Mouse (Mus musculus) hindbrain, embryonic 16.5 days (tissue): ENCODE results near the gene Ints3. TPM values are rescaled to one million over a fixed set of nuclear protein-coding genes. Genes with fewer than 3 reads are reported as not detected.
A peak's percentile ranks its signal among the peaks of the same experiment; 100 is the strongest.

ENCODE experiments used
- ATAC-seq: fragments of 200-750 bp; cut with Nextera tagmentation; 2 replicates; pipeline ENCODE4 v1.8.0; 2017; ENCODE audit warnings: moderate TSS enrichment, moderate library complexity
- H3K27ac ChIP-seq: fragments of 300-500 bp; sonication (generic); 2 replicates; pipeline ENCODE4 v1.5.1; 2014; ENCODE audit warnings: low read depth, mild to moderate bottlenecking, control low read depth, low read length, moderate library complexity
- H3K27me3 ChIP-seq: fragments of 300-500 bp; sonication (generic); replicated peaks from 2 replicates; pipeline ENCODE4 v1.6.1; 2014; ENCODE audit warnings: low read length; ENCODE audit not compliant: control insufficient read depth, insufficient read depth
- H3K36me3 ChIP-seq: fragments of 300-500 bp; sonication (generic); 2 replicates; pipeline ENCODE4 v1.6.1; 2014; ENCODE audit warnings: mild to moderate bottlenecking, low read length, moderate library complexity, mixed read lengths; ENCODE audit not compliant: control insufficient read depth, insufficient read depth
- H3K4me1 ChIP-seq: fragments of 300-500 bp; sonication (generic); 2 replicates; pipeline ENCODE4 v1.6.1; 2014; ENCODE audit warnings: low read depth, low read length; ENCODE audit not compliant: control insufficient read depth, insufficient read depth
- H3K4me2 ChIP-seq: fragments of 300-500 bp; sonication (generic); 2 replicates; pipeline ENCODE4 v1.6.1; 2014; ENCODE audit warnings: mild to moderate bottlenecking, low read length, control low read depth, moderate library complexity
- H3K4me3 ChIP-seq: fragments of 300-500 bp; sonication (generic); 2 replicates; pipeline ENCODE4 v1.5.1; 2014; ENCODE audit warnings: mild to moderate bottlenecking, low read length, control low read depth, moderate library complexity
- H3K9ac ChIP-seq: fragments of 300-500 bp; sonication (generic); 2 replicates; pipeline ENCODE4 v1.6.1; 2014; ENCODE audit warnings: low read depth, mild to moderate bottlenecking, control low read depth, low read length, moderate library complexity
- H3K9me3 ChIP-seq: fragments of 300-500 bp; sonication (generic); 2 replicates; pipeline ENCODE4 v1.6.1; 2014; ENCODE audit warnings: mild to moderate bottlenecking, low read length, moderate library complexity; ENCODE audit not compliant: control insufficient read depth
- WGBS: fragments of 180-500 bp; shearing (Covaris S2); extraction: QIAGEN DNeasy Blood & Tissue Kit; methylation state at CpG from one replicate; pipeline ENCODE4 v1.1.7; 2014; 5-methylcytosine and 5-hydroxymethylcytosine counted together
- polyA plus RNA-seq: library from polyadenylated mRNA; unstranded; fragments of >200 nt; fragmentation: Nextera tagmentation; extraction: Ambion mirVana; gene quantifications from 2 replicates; pipeline ENCODE4 v1.2.1, GENCODE M21; 2015

Ints3 gene
- polyA plus RNA-seq, 1 experiment from 2014 or later: 27.8 TPM

DNA sequence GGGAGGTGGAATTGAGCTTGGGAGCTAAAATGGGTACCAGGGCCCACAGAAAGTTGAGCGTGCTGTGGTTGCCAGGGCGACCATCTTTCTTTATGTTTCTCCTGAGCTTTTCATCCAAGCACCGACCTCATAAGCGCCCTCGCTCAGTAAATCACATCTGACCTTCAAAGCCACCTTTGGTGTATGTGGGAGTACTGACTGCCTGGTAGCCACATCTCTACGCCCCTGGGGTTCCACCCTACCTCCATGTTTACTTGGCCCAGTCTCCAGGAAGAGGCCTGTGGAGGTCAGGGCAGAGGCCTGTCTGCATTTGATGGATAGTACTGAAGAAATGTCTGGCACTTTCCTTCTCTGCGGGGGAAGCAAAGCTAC, 13.7 kb upstream of the Ints3 start:
- Histone ChIP-seq H3K36me3 (no peaks in the 10 kb centered on the region), H3K9me3 (no peaks in the 10 kb centered on the region), H3K9ac (peak overlapping the region; percentile 50), H3K27ac (peak overlapping the region; percentile 80), H3K4me3 (peak overlapping the region; percentile 34), H3K27me3 (no peaks in the 10 kb centered on the region), H3K4me1 (peaks cover 15% of the 10 kb centered on the region), H3K4me2 (peak overlapping the region; percentile 65)
- WGBS: 28% methylated on average over 7 of the region's 7 CpGs
- 0 out of 2 replicates have a peak, but pooled peaks have one; percentile 17 for ATAC-seq

DNA sequence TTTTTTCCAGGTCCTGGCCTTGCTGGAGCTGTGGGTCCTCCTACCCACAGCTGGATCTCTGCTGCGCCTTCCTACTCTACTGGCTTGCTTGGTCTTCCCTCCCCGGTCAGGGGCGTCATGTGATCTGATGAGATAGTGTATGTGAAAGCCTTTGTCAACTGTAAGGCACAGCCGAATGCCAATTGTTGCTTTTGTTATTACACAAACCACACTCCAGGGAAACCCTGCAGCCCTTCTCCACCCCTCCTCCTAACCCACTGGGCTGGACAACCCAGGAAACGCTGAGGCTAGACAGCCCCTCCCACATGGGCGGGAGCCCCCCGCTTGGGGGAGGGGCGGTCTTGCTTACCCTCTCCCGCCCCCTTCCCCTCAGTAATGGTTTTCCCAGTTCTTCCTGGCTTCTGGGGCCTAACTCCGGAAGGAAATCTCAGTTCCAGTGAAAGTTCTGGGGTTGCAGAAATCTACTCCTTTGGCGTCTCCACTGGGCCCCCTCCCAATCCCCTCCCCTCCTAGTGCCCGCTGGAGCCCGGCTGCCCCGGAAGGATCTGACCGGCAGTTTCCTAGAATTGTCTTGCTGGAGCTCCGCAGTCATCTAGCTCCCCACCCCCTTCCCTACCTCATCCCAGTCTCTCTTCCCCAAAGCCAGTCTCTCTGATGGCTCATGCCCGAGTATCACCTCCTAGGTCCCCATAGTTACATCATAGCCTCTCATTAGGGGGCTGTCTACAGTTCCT, 13.1 kb upstream of the Ints3 start:
- peak; percentile 95 for ATAC-seq
- Histone ChIP-seq H3K4me2 (peak overlapping the region; percentile 65), H3K9ac (peak overlapping the region; percentile 50), H3K36me3 (no peaks in the 10 kb centered on the region), H3K27ac (peak overlapping the region; percentile 80), H3K4me1 (peaks cover 15% of the 10 kb centered on the region), H3K4me3 (peak overlapping the region; percentile 34), H3K9me3 (no peaks in the 10 kb centered on the region), H3K27me3 (no peaks in the 10 kb centered on the region)
- under 1% methylated on average over 17 of the region's 17 CpGs for WGBS

- WGBS: 55% methylated on average over 11 of the region's 11 CpGs
- peaks cover 15% of the 10 kb centered on the region for H3K4me1 ChIP-seq
- H3K9ac ChIP-seq: no peak overlapping the region
- H3K27ac ChIP-seq: peak overlapping the region; percentile 75
- ATAC-seq: no peak
- no peaks in the 10 kb centered on the region for H3K36me3 ChIP-seq
- H3K27me3 ChIP-seq: no peaks in the 10 kb centered on the region
- no peaks in the 10 kb centered on the region for H3K9me3 ChIP-seq
- H3K4me3 ChIP-seq: peak overlapping the region; percentile 17; the same call in 1 of the 2 replicates
- H3K4me2 ChIP-seq: peak overlapping the region; percentile 65
Measured at GRCm38 (mm10) chr3:90445417-90446200, 12.2 kb upstream of the Ints3 start.

DNA sequence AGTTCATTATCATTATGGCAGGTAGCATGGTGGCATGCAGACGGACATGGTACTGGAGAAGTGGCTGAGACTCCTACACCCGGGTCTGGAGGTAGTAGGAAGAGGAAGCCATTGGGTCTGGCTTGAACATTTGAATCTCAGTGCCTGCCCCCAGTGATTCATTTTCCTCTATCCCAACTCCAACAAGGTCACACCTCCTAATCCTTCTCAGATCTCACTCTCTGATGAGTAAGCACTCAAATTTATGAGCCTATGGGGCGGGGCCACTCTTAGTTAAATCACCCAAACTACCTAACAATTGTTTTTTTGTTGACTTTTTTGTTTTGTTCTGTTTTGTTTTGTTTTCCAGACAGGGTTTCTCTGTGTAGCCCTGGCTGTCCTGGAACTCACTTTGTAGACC, 10.6 kb upstream of the Ints3 start:
- no peak overlapping the region for H3K9ac ChIP-seq
- no peaks in the 10 kb centered on the region for H3K27me3 ChIP-seq
- WGBS: 95% methylated on average over 3 of the region's 3 CpGs
- no peak overlapping the region for H3K4me2 ChIP-seq
- H3K9me3 ChIP-seq: no peaks in the 10 kb centered on the region
- H3K4me1 ChIP-seq: peaks cover 15% of the 10 kb centered on the region
- no peak for ATAC-seq
- no peak overlapping the region for H3K4me3 ChIP-seq
- H3K36me3 ChIP-seq: no peaks in the 10 kb centered on the region
- H3K27ac ChIP-seq: no peak overlapping the region

- H3K9ac ChIP-seq: no peak overlapping the region
- H3K4me1 ChIP-seq: peaks cover 2% of the 10 kb centered on the region
- no peaks in the 10 kb centered on the region for H3K36me3 ChIP-seq
- no peak overlapping the region for H3K4me2 ChIP-seq
- H3K4me3 ChIP-seq: no peak overlapping the region
- no peaks in the 10 kb centered on the region for H3K27me3 ChIP-seq
- H3K27ac ChIP-seq: no peak overlapping the region
- no peaks in the 10 kb centered on the region for H3K9me3 ChIP-seq
- 93% methylated on average over 2 of the region's 2 CpGs for WGBS
- ATAC-seq: no peak
Measured at GRCm38 (mm10) chr3:90440756-90441155, 7.3 kb upstream of the Ints3 start.

- Histone ChIP-seq H3K9me3 (no peaks in the 10 kb centered on the region), H3K9ac (no peak overlapping the region), H3K27ac (no peak overlapping the region), H3K36me3 (no peaks in the 10 kb centered on the region), H3K4me3 (no peak overlapping the region), H3K4me1 (peaks cover 6% of the 10 kb centered on the region), H3K27me3 (no peaks in the 10 kb centered on the region), H3K4me2 (no peak overlapping the region)
- 76% methylated on average over 4 of the region's 4 CpGs for WGBS
- ATAC-seq: no peak
Measured at GRCm38 (mm10) chr3:90437131-90437530, 3.7 kb upstream of the Ints3 start.

DNA sequence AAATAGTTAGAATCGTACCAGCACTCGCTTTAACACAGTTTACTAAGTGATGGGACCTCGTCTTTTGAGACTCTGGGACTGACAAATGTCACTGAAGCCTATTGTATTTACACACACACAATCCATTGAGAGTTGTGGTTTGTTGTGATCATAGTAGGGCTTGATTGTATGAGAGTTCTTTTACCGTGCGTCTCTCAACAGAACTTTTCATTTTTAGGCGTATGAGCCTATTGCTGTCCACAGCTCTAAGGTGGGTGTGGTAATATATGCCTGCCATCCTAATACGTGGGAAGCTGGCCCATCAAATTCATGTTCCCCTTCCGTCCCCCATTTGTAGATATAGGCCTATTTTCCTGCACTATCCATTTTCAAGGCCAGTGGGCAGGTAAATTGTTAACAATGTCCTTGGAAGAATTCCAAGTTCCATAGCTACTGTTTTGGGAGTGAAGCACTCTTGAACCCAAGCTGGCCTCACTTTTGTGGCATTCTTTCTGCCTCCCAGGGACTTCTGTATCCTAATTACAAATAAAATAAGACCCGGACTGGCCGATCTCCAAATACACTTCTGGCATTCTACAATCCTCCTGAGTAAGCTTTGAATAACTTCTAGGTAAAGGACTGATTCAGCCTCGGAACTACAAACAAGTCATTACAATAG, 780 bp upstream of the Ints3 start:
- WGBS: 55% methylated on average over 11 of the region's 11 CpGs
- Histone ChIP-seq H3K4me2 (peak overlapping the region; percentile 96), H3K4me1 (peaks cover 19% of the 10 kb centered on the region), H3K9me3 (no peaks in the 10 kb centered on the region), H3K4me3 (peak overlapping the region; percentile 74), H3K27me3 (no peaks in the 10 kb centered on the region), H3K36me3 (no peaks in the 10 kb centered on the region), H3K9ac (peak overlapping the region; percentile 59; the same call in 1 of the 2 replicates), H3K27ac (peak overlapping the region; percentile 76)
- no peak for ATAC-seq

GRCm38 (mm10) chr3:90432811-90433219, 607 bp downstream of the Ints3 start:
- Histone ChIP-seq H3K9me3 (no peaks in the 10 kb centered on the region), H3K4me1 (peaks cover 19% of the 10 kb centered on the region), H3K4me3 (peak overlapping the region; percentile 74), H3K36me3 (no peaks in the 10 kb centered on the region), H3K9ac (peak overlapping the region; percentile 92), H3K27ac (peak overlapping the region; percentile 94), H3K4me2 (peak overlapping the region; percentile 96), H3K27me3 (no peaks in the 10 kb centered on the region)
- ATAC-seq: peak; percentile 25
- 1% methylated on average over 12 of the region's 12 CpGs for WGBS

DNA sequence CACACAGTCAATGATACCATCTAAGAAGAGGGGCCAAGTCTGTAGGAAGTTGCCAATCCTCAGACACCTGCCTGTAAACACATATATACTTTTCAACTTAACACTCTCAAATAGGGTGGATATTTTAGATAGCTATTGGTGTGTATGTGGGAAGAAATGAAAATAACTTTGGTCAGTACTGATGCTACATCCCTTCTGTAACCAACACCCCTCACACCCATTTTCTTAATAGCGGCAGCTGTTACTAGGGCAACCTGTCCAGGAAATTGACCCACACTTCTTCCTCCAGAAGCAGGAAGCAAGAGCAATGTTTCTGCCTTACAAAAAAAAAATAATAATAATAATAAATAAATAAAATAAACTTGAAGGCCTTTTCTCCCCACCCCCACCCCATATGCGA, 1.1 kb downstream of the Ints3 start:
- WGBS: 19% methylated on average over 2 of the region's 2 CpGs

More for the DNA sequence above, 1.1 kb downstream of the Ints3 start:
- H3K4me1 ChIP-seq: peaks cover 19% of the 10 kb centered on the region
- H3K36me3 ChIP-seq: no peaks in the 10 kb centered on the region
- H3K9ac ChIP-seq: peak overlapping the region; percentile 92
- H3K9me3 ChIP-seq: no peaks in the 10 kb centered on the region
- H3K4me3 ChIP-seq: peak overlapping the region; percentile 74
- peak overlapping the region; percentile 96 for H3K4me2 ChIP-seq
- ATAC-seq: no peak
- peak overlapping the region; percentile 94; the same call in 1 of the 2 replicates for H3K27ac ChIP-seq
- H3K27me3 ChIP-seq: no peaks in the 10 kb centered on the region
